Mouse (Mus musculus): ENCODE measurements at regions not wholly inside any gene's neighbourhood (a gene's known extent, or its start where the extent isn't known, plus 50 kb on each side); places are given as distances from the start of the nearest gene placed in this dataset.

DNA sequence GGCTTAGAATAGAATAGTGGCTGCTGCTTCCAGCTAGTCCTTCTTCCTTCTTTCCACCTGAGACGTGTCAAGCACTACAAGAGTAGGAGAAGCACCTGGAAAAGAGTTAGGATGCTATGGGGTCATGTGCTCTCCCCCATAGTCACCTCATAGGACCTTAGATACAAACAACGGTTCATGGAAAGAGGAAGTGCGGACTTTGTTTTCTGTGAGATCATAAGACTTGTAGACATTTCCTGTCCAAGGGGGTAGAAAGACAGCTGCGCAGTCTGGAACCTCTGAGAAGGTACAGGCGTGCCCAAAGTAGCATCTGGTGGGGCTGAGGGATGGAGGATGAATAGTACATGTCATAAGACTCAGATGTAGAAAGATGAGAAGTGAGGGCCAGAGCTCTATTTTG is 125.6 kb upstream of the Fbxo11 start:
- Histone ChIP-seq H3K9ac (no peak overlapping the region), H3K4me2 (no peak overlapping the region), H3K36me3 (replicated peaks) (no peaks in the 10 kb centered on the region), H3K9me3 (no peaks in the 10 kb centered on the region), H3K27me3 (replicated peaks) (no peaks in the 10 kb centered on the region), H3K27ac (no peak overlapping the region), H3K4me1 (no peaks in the 10 kb centered on the region), H3K4me3 (no peak overlapping the region)
- no peak for ATAC-seq (replicated peaks)
- 91% methylated on average over 5 of the region's 5 CpGs for WGBS

DNA sequence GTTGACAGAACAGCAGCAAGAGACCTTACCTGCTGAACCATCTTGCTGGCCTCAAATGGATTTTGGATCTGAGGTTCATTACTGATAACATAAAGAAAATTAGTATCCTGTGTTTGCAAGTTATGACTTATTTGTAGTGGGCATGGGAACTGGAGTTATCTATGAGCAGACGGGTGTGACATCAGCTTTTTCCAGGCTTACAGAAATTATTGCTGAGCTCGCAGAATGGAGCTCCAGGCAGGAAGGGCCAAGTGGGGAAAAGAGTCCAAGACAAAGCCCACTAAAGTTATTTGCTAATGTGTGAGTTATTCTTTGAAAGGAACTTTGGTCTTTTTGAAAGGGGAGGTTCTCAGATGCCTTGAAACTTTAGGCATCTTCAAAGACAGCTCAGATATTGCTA is 126.4 kb upstream of the Fbxo11 start:
- no peaks in the 10 kb centered on the region for H3K4me1 ChIP-seq
- ATAC-seq (replicated peaks) = no peak
- 93% methylated on average over 2 of the region's 2 CpGs for WGBS
- no peak overlapping the region for H3K4me2 ChIP-seq
- H3K36me3 ChIP-seq (replicated peaks) = no peaks in the 10 kb centered on the region
- no peaks in the 10 kb centered on the region for H3K27me3 ChIP-seq (replicated peaks)
- no peak overlapping the region for H3K9ac ChIP-seq
- H3K9me3 ChIP-seq = no peaks in the 10 kb centered on the region
- no peak overlapping the region for H3K27ac ChIP-seq
- H3K4me3 ChIP-seq = no peak overlapping the region

DNA sequence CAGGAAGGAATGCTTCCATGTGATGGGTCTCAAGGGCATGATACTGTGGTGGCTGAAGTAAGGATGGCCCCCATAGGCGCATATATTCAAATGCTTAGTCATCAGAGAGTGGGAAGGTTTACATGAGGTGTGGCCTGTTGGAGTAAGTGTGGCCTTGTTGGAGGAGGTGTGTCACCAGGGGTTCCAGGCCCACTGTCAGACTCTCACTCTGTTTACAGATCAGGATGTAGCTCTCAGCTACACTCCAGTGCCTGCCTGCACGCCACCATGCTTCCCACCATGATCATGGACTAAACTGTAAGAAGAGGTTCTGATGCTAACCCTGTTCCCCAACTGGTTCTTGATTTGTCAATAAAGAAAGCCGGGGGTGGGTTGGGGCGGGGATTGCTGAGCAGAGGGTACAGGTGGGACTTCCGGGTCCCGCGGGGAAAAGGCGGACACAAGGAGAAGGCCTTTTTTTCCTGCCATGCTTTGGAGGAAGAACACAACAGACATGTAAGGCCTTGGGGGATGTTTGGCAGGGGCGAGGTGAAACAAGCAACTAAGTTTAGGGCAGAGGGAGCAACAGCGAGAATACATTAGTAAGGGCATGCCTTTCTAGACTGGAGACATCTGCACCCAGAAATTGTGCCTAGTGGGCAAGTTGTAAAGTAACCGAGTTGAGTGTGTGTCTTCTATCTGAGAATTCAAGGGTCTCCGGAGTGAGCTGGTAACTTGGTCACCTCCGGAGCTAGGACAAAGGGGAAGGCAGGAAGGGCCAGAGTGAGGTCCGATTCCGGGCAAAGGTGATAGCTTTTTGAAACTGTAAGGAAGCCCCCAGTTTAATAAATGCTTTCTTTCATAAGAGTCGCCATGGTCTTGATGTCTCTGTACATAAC is 127.1 kb upstream of the Fbxo11 start:
- Histone ChIP-seq H3K9ac (no peak overlapping the region), H3K9me3 (no peaks in the 10 kb centered on the region), H3K27me3 (replicated peaks) (no peaks in the 10 kb centered on the region), H3K27ac (no peak overlapping the region), H3K4me1 (no peaks in the 10 kb centered on the region), H3K4me3 (no peak overlapping the region), H3K4me2 (no peak overlapping the region), H3K36me3 (replicated peaks) (no peaks in the 10 kb centered on the region)
- ATAC-seq (replicated peaks) = no peak
- 93% methylated on average over 16 of the region's 16 CpGs for WGBS

DNA sequence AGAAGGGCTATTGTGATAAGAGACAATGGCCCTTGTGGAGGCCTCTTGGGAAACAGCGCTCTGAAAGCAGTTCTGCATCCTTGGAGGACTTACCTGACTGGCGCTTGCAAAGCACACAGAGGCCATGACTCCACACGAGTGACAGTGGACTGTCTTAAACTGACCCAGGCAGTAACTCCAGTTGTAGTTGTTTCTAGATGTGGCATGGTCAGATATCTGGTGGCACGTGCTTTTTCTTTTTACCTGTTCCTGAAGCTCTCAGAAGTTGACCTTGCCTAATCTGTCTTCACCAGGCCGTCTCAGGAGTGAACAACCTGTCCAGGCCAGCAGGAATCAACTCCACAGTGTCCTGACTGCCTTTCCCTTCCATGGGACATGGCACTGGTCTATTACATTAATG is 129.6 kb upstream of the Fbxo11 start:
- Histone ChIP-seq H3K9ac (no peak overlapping the region), H3K27me3 (replicated peaks) (no peaks in the 10 kb centered on the region), H3K9me3 (no peaks in the 10 kb centered on the region), H3K4me3 (no peak overlapping the region), H3K4me1 (no peaks in the 10 kb centered on the region), H3K36me3 (replicated peaks) (no peaks in the 10 kb centered on the region), H3K27ac (no peak overlapping the region), H3K4me2 (no peak overlapping the region)
- WGBS = 81% methylated on average over 5 of the region's 5 CpGs
- no peak for ATAC-seq (replicated peaks)

DNA sequence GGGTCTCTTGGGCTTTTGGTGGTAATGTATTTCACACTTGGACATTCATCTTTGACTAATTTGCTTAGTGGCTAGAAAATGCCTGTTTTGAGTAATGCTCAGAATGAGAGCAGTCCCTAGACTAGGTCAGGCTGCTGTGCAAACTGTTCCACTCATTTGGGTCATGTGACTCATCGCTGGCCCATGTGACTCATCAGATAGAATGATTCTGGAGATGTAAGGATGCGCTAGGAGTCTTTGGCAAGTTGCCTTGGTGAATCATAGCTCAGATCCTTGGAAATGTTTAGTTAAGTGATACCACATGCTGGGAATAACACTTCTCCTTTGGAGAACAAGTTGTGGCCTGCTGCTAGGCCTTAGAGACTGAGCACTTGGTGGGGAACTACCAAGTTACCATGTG is 130.2 kb upstream of the Fbxo11 start:
- ATAC-seq (replicated peaks) = no peak
- Histone ChIP-seq H3K4me3 (no peak overlapping the region), H3K36me3 (replicated peaks) (no peaks in the 10 kb centered on the region), H3K4me2 (no peak overlapping the region), H3K27ac (no peak overlapping the region), H3K9me3 (no peaks in the 10 kb centered on the region), H3K4me1 (no peaks in the 10 kb centered on the region), H3K9ac (no peak overlapping the region), H3K27me3 (replicated peaks) (no peaks in the 10 kb centered on the region)
- WGBS = 85% methylated on average over 2 of the region's 2 CpGs

DNA sequence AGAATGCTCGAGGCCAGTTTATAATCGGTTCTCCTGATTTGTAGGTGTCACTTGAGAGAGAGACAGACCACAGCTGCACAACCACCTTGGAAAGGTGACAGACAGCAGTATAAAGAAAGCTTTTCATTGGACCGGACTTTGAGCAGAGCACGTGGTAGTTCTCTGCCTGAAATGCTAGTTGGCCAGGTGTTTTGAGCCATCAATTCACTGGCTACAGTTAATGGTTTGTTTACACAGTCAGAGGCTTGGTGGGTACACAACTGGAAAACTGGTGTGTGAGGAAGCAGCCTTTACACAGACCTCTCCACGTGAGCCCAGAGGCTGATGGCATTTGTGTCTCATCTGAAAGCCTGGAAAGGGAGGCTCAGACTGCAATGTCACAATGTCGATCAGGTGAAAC is 130.8 kb upstream of the Fbxo11 start:
- no peak overlapping the region for H3K4me2 ChIP-seq
- ATAC-seq (replicated peaks) = no peak
- no peak overlapping the region for H3K9ac ChIP-seq
- no peaks in the 10 kb centered on the region for H3K27me3 ChIP-seq (replicated peaks)
- H3K27ac ChIP-seq = no peak overlapping the region
- no peaks in the 10 kb centered on the region for H3K36me3 ChIP-seq (replicated peaks)
- 79% methylated on average over 6 of the region's 6 CpGs for WGBS
- no peaks in the 10 kb centered on the region for H3K4me1 ChIP-seq
- H3K9me3 ChIP-seq = no peaks in the 10 kb centered on the region
- no peak overlapping the region for H3K4me3 ChIP-seq

DNA sequence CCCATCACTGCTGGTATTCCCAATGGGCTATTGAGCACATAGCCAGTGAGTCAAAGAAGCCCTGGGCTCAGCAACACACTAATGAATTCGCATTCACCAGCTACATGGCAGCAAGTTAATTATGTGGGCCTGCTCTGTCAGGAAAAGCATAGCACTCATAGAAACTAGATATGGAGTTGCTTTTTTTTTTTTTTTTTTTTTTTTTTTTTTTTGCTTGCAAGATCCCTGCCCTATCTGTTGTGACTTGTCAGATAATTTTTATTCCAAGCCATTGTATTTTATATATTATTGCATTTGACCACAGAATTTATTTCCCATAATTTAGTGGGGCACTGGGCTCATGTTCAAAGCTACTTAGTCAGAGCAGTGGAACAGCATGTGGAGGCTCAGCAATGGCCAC is 131.2 kb upstream of the Fbxo11 start:
- 69% methylated on average over 1 of the region's 1 CpGs for WGBS
- Histone ChIP-seq H3K4me1 (no peaks in the 10 kb centered on the region), H3K4me2 (no peak overlapping the region), H3K4me3 (no peak overlapping the region), H3K9ac (no peak overlapping the region), H3K27ac (no peak overlapping the region), H3K9me3 (no peaks in the 10 kb centered on the region), H3K27me3 (replicated peaks) (no peaks in the 10 kb centered on the region), H3K36me3 (replicated peaks) (no peaks in the 10 kb centered on the region)
- ATAC-seq (replicated peaks) = no peak

DNA sequence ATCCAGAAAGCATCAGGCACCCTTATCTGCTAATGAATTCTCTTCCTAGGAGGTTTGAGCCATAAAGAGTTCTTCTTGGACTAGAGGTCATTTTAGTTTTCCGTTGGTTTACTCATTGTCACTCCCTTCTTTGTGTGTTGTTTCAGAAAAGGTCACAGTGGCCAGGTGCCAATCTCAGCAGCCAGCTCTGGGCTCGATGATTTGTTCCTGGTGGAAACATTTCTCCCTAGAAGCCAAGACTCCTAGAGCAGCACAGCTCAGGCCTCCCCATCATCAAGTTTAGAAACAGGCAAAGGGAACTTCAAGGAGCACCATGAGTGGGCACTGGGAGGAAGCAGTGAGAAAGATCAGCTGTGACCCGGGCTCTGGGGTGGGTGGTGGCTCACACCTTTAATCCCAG is 132.3 kb upstream of the Fbxo11 start:
- no peaks in the 10 kb centered on the region for H3K27me3 ChIP-seq (replicated peaks)
- H3K9ac ChIP-seq = no peak overlapping the region
- no peaks in the 10 kb centered on the region for H3K4me1 ChIP-seq
- H3K36me3 ChIP-seq (replicated peaks) = no peaks in the 10 kb centered on the region
- no peak overlapping the region for H3K4me2 ChIP-seq
- WGBS = 67% methylated on average over 3 of the region's 3 CpGs
- no peak overlapping the region for H3K4me3 ChIP-seq
- ATAC-seq (replicated peaks) = no peak
- no peaks in the 10 kb centered on the region for H3K9me3 ChIP-seq
- H3K27ac ChIP-seq = no peak overlapping the region

DNA sequence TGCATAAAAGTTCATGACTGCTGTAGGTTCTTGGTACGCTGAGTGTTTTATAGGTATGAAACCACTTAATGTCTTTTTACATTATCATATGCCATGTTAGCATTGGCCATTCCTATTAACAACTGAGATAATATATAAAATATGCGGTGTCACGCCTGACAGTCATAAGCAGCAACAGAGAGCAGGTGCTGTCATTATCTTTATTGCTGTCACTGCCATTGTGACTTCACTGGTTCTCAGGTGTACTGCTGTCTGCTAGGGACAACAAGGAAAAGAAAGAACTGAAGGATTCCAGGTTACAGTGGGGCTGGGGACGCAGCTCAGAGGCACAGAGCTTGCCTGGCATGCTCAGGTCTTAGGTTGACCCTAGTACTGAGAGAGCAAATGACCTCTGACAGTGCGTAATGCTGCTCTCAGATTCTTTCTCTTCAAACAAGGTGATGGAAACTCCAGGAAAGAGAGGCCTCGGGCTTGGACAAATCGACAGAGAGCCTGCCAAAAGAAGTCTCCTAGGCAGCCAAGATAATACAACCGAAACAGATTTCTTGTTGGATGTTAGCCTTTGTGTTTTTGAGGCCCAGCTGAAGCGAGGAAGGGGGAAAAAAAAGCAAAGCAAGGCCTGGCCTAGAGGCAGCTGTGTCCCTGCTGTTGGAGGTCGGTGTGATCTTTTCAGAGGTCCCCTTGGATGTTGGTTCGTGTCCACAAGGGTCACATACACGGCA is 136.3 kb upstream of the Fbxo11 start:
- H3K9ac ChIP-seq = no peak overlapping the region

DNA sequence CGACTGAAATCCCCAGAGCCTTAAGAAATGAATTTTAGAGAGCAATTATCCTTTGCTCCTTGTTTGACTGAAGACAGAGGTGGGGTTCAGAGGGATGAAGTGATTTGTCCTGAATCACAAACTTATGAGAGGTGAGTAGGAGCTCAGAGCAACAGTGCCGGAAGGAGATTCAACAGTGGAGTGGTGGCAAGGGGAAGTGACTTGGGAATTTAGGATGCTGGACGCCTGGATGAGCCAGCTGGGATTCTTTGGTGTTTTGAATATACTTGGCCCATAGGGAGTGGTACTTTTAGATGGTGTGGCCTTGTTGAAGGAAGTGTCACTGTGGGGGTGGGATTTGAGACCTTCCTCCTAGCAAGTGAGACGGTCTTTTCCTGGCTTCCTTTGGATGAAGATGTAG is 137.1 kb upstream of the Fbxo11 start:
- Histone ChIP-seq H3K36me3 (replicated peaks) (no peaks in the 10 kb centered on the region), H3K9me3 (no peaks in the 10 kb centered on the region), H3K4me2 (no peak overlapping the region), H3K4me1 (no peaks in the 10 kb centered on the region), H3K9ac (no peak overlapping the region), H3K4me3 (no peak overlapping the region), H3K27me3 (replicated peaks) (no peaks in the 10 kb centered on the region), H3K27ac (no peak overlapping the region)
- no peak for ATAC-seq (replicated peaks)
- WGBS = 87% methylated on average over 4 of the region's 4 CpGs

More for the DNA sequence above, 136.3 kb upstream of the Fbxo11 start:
- no peaks in the 10 kb centered on the region for H3K27me3 ChIP-seq (replicated peaks)
- H3K27ac ChIP-seq = no peak overlapping the region
- WGBS = 74% methylated on average over 12 of the region's 12 CpGs
- H3K4me3 ChIP-seq = no peak overlapping the region
- H3K4me2 ChIP-seq = no peak overlapping the region
- H3K36me3 ChIP-seq (replicated peaks) = no peaks in the 10 kb centered on the region
- ATAC-seq (replicated peaks) = no peak
- H3K9me3 ChIP-seq = no peaks in the 10 kb centered on the region
- H3K4me1 ChIP-seq = no peaks in the 10 kb centered on the region

DNA sequence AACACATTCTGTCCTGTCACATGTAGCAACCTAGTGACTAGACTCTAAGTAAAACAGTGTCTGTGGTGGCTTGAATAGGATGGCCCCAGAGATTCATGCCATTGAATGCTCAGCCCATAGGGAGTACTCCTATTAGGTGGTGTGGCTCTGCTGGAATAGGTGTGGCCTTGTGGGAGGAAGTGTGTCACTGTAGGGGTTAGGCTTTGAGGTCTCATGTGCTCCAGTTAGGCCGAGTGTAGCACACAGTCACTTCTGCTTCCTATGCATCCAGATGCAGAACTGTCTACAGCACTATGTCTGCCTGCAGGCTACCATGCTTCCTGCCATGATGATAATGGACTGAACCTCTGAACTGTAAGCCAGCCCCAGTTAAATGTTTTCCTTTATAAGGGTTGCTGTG is 144.5 kb upstream of the Fbxo11 start:
- no peaks in the 10 kb centered on the region for H3K36me3 ChIP-seq (replicated peaks)
- no peaks in the 10 kb centered on the region for H3K9me3 ChIP-seq
- no peak overlapping the region for H3K27ac ChIP-seq
- no peak overlapping the region for H3K4me2 ChIP-seq
- no peak overlapping the region for H3K9ac ChIP-seq
- no peak overlapping the region for H3K4me3 ChIP-seq
- 81% methylated on average over 1 of the region's 1 CpGs for WGBS
- H3K27me3 ChIP-seq (replicated peaks) = no peaks in the 10 kb centered on the region
- no peak for ATAC-seq (replicated peaks)
- no peaks in the 10 kb centered on the region for H3K4me1 ChIP-seq

DNA sequence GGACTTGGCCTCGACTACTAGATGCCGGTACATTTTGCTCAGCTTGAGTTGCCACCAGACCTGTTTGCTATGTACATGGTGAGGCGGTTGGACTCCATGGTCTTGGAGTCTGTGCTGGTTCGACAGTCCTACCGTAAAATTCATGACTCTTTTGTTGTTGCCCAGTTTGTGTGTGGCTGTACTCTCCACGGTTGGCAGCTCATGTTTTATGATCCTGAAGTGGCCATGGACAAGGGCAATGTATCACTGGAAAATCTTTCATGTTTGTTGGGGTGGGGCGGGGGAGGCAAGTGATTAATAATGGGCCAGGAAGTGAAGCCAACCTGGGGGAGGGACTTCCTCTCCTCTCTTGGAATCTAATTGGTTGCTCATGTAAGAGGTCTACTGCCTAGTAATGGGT is 147.0 kb upstream of the Fbxo11 start:
- no peak overlapping the region for H3K4me3 ChIP-seq
- no peak overlapping the region for H3K27ac ChIP-seq

DNA sequence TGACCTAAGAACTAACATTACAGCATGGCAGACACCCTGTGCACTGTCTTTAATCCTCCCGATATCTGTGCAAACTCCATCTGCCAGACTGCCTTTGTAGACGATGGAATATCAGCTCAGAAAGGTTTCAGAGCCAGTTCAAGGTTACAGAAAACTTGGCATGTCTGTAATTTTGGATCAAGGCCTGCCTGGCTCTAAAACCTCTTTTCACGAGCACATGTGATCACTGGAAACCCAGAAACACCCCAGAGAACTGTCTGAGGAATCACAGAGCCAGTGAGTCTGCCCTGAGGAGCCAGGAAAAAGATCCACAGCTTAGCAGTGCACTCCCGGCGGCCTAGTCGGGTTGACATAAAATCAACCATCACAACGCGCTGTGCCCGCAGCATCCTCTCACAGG is 149.7 kb upstream of the Fbxo11 start:
- Histone ChIP-seq H3K4me2 (no peak overlapping the region), H3K27me3 (replicated peaks) (no peaks in the 10 kb centered on the region), H3K4me1 (no peaks in the 10 kb centered on the region), H3K9me3 (no peaks in the 10 kb centered on the region), H3K36me3 (replicated peaks) (no peaks in the 10 kb centered on the region), H3K27ac (no peak overlapping the region), H3K4me3 (no peak overlapping the region), H3K9ac (no peak overlapping the region)
- 88% methylated on average over 9 of the region's 9 CpGs for WGBS
- ATAC-seq (replicated peaks) = no peak

More for the DNA sequence above, 147.0 kb upstream of the Fbxo11 start:
- H3K4me2 ChIP-seq = no peak overlapping the region
- H3K9me3 ChIP-seq = no peaks in the 10 kb centered on the region
- no peak overlapping the region for H3K9ac ChIP-seq
- ATAC-seq (replicated peaks) = no peak
- no peaks in the 10 kb centered on the region for H3K4me1 ChIP-seq
- no peaks in the 10 kb centered on the region for H3K36me3 ChIP-seq (replicated peaks)
- 93% methylated on average over 7 of the region's 7 CpGs for WGBS
- H3K27me3 ChIP-seq (replicated peaks) = no peaks in the 10 kb centered on the region
